Mouse (Mus musculus) kidney, postnatal 4 days (tissue): ENCODE results near the gene Sell.
"Not testable (repeated sequence)": the region's sequence is repeated elsewhere in the genome, so short reads cannot be mapped to it uniquely, and the experiment has no call there.

ENCODE experiments used
- DNase-seq, 2 experiments: peaks; one replicate each; pipeline ENCODE4 v3.0.0; 2021; ENCODE audit warnings: mixed read lengths in 2 of 2

The Sell gene

GRCm38 (mm10) chr1:164061925-164062324 is at the start of gene Sell:
TSS of gene Sell (plus strand) at chr1:164061982.
- no peak for DNase-seq

GRCm38 (mm10) chr1:164014616-164015015 is 47.2 kb upstream of the Sell start:
- no peak for DNase-seq

- DNase-seq, result no peak
Observed at GRCm38 (mm10) chr1:164018221-164018896, 43.4 kb upstream of the Sell start.

GRCm38 (mm10) chr1:164019789-164020188 is 42.0 kb upstream of the Sell start:
- no peak for DNase-seq

- DNase-seq, result not testable (repeated sequence)
Observed at GRCm38 (mm10) chr1:164020746-164021145, 41.0 kb upstream of the Sell start.

- DNase-seq, result not testable (repeated sequence)
Observed at GRCm38 (mm10) chr1:164022106-164022505, 39.7 kb upstream of the Sell start.

GRCm38 (mm10) chr1:164025685-164026084 is 36.1 kb upstream of the Sell start:
- DNase-seq, result no peak

GRCm38 (mm10) chr1:164027416-164027815 is 34.4 kb upstream of the Sell start:
- peak; percentile 67 to 68 for DNase-seq

- DNase-seq, result no peak
Observed at GRCm38 (mm10) chr1:164040385-164041135, 21.2 kb upstream of the Sell start.

GRCm38 (mm10) chr1:164043549-164043948 is 18.2 kb upstream of the Sell start:
- DNase-seq, result peak; percentile 47 to 57

- DNase-seq, result no peak
Observed at GRCm38 (mm10) chr1:164047934-164048333, 13.8 kb upstream of the Sell start, which contains the start of gene Sele. TSS of gene Sele (plus strand) at chr1:164048234.

- no peak for DNase-seq
Observed at GRCm38 (mm10) chr1:164053561-164053960, 8.2 kb upstream of the Sell start.

- no peak for DNase-seq
Observed at GRCm38 (mm10) chr1:164054800-164055199, 7.0 kb upstream of the Sell start.

- DNase-seq, result no peak
Observed at GRCm38 (mm10) chr1:164060071-164060470, 1.7 kb upstream of the Sell start.

GRCm38 (mm10) chr1:164061278-164061677 is 504 bp upstream of the Sell start:
- no peak for DNase-seq

- no peak for DNase-seq
Observed at GRCm38 (mm10) chr1:164062856-164063255, 1.1 kb downstream of the Sell start.

- DNase-seq, result no peak
Observed at GRCm38 (mm10) chr1:164063745-164064144, 2.0 kb downstream of the Sell start.

- DNase-seq, result no peak
Observed at GRCm38 (mm10) chr1:164069261-164069660, 7.5 kb downstream of the Sell start.

- no peak for DNase-seq
Observed at GRCm38 (mm10) chr1:164070461-164070860, 8.7 kb downstream of the Sell start.

GRCm38 (mm10) chr1:164071111-164071510 is 9.3 kb downstream of the Sell start:
- DNase-seq, result no peak

- no peak for DNase-seq
Observed at GRCm38 (mm10) chr1:164072001-164072400, 10.2 kb downstream of the Sell start.

GRCm38 (mm10) chr1:164073091-164073490 is 11.3 kb downstream of the Sell start:
- no peak for DNase-seq

- DNase-seq, result no peak
Observed at GRCm38 (mm10) chr1:164073803-164074202, 12.0 kb downstream of the Sell start.

GRCm38 (mm10) chr1:164074606-164075140 is 12.9 kb downstream of the Sell start:
- no peak for DNase-seq
